Mouse (Mus musculus) cerebellum, adult 11-12 months (tissue): ENCODE data around the gene Ctnna3.
A peak's percentile ranks its signal among the peaks of the same experiment; 100 is the strongest.
"Not testable (repeated sequence)": the region's sequence is repeated elsewhere in the genome, so short reads cannot be mapped to it uniquely, and the experiment has no call there.

Experiments used
- DNase-seq: peaks from one replicate; pipeline ENCODE4 v3.0.0; 2022

The Ctnna3 gene

DNA sequence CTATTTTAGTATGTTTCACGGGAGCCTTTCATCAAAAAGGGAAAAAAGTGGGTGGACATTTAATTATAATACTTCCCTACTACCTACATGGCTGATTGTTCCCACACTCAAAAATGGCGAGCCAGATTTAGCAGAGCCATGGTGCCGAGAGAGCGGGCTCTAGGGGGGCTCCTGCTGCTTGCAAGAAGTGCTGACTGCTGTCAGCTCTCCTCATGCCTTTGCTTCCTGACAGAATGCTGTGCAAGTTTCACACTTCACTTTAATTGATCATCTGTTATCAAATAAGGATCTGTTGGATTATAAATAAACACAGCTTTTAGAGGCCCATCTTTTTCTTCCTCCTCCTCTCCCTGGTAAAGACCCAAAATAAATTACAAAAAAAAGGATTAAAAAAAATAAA is 838.3 kb downstream of the Ctnna3 start:
- DNase-seq: no peak

DNA sequence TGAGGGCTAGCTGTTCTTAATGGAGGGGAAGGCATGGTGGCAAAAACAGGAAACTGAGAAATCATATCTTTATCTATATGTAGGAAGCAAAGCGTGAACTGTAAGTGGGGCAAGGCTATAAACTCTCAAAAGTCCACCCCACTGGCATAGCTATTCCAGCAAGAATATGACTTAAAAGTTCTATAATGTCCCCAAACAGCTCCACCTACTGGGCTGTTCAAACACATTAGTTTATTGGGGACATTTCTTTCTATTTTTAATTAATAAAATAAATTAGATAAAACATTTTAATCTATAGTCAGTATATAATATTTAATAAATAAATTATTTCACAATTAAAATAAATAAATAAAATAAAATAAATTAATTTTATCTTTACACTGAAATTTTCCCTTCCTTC is 845.2 kb downstream of the Ctnna3 start:
- no peak for DNase-seq

DNA sequence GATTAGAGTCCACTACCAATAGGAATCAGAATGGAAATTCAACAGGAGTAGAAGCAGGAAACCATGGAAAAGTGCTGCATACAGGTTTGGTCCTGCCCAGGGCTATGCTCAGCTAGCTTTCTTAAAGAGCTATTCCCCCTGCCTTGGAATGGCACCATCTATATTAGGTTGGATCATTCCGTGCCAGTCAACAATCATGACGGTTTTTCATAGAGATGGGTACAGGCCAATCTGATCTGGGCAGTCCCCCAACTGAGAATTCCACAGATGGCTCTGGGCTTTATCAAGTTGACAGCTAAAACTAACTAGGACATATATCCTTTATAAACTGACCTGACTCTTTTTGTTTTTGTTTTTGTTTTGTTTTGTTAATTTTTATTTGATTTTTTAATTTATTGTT is 848.9 kb downstream of the Ctnna3 start:
- peak; percentile 8 for DNase-seq

DNA sequence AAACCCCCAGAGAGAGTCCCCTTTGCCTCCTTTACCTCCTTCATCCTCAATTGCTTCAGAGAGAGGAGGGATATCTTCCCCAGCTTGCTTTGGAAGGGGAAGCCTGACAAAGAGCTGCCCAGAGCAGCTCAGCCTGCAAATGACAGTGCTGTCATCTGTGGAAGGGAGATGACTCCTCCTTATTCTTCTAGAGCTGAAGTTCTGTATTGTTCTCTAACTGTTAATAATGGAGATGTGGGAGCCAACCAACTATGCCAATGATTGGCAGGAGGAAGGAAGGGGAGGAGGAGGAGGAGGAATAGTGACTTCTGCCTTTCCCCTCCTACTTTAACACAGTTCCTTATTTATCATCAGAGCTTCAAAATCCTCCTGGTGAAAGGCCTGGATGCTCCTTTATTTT is 875.9 kb downstream of the Ctnna3 start:
- no peak for DNase-seq

DNA sequence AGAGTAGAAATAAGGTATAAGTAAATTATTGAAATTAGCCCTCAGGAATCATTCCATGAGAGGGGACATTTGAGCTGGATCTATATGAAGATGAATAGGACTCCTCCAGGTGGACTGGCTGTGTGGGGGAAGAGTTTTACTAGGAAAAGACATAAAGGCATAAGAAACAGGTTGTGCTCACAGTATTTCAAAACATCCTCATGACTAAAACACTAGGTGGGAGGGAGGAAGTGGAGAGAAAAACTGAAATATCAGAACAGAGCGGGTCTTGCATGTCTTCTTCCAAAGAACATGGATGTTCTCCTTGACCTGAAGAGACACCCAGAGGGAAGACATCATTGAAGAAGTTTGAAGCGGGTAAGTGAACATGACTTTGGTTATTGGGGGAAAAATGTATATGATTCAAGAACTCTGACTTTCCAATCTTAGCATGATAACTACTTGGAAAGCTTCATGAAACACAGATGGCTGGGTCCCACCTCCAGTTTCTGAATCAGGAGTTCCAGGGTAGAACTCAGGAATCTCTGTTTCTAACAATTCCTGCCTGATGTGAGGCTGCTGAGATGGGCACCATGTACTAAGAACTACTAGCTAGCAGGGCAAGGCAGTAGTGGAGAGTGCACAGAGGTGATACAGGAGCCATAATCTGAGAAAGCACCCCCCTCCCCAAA is 881.9 kb downstream of the Ctnna3 start:
- DNase-seq: no peak

DNA sequence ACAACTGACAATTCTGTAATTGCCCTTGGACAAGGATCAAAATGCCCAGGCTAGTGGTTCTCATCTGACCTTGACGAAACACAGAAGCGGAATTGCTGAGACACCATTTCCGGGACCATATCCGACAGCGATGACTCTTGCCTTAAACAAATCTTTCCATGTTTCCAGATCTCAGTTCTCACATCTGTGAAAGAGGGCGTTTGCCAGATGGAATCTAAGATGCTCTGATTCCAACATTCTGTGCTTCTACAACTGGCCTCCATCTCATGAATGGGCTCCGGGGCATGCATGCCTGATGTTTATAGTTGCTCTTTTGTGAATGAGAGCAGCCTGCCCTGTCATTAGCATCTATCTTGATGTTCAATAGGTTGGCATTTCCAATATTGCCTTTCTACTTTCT is 890.4 kb downstream of the Ctnna3 start:
- no peak for DNase-seq

DNA sequence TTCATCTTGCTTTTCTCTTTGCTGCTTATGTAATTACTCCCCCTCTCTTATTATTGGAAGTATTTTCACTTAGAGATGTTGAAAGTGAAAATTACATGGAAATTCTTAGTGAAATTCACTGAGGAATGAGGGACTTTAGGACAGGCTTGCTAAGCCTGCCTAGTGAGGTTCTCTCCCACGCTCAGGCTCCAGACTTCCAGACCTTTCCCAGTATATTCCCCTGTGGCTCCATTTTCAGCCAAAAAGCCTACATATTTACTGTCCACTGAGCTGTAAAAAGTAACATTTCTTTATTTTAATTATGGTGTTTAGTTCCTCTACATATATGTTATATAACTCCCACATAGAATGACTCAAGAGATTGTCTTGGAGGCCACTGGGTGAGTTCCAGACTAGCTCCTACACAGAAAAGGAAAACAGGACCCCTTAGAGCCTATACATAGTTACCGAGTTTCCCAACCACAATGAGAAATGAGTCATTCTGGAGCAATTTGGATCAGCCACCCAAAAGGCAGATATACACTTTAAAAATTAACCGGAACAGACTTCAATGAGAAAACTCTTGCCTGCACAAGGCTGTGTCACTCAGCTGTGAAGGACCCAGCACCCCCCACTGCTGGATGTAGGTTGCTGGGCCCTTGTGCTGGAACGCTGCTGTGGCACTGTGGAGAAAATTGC is 912.9 kb downstream of the Ctnna3 start:
- no peak for DNase-seq

DNA sequence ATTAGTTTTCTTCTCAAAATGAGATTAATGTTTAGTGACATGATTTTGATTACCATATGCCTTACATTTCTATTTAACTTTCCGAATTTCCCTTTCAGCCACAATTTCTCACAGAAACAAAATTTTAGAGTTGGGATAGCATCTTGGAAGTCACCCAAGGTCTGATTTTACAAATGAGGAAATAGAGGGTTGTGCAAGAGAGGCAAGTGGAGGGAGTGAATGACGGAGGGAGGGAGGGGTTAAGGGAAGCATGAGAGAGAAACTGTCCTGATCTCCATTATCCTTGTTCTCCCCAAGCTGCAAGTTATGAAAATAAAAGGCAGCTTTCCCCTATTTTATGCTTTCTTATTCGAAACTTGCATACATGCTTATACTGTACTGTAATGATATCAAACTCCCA is 943.4 kb downstream of the Ctnna3 start:
- DNase-seq: no peak

DNA sequence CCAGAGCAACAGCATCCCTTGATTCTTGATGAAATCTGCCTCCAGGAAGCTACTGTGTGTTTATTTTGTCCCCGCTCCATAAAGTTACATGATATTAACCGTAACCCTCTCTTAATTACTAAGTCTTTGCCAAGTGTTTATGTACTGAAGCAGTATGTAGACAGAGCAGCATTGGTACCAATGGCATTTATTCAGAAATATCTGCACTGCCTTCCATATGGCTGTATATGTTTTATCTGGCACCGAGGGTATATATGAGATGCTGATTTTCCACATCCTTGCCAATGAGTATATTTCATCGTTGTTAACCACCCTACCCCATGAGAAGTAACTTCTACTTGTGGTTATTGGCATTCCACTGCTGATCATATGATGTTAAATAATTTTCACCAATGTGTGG is 947.9 kb downstream of the Ctnna3 start:
- no peak for DNase-seq

DNA sequence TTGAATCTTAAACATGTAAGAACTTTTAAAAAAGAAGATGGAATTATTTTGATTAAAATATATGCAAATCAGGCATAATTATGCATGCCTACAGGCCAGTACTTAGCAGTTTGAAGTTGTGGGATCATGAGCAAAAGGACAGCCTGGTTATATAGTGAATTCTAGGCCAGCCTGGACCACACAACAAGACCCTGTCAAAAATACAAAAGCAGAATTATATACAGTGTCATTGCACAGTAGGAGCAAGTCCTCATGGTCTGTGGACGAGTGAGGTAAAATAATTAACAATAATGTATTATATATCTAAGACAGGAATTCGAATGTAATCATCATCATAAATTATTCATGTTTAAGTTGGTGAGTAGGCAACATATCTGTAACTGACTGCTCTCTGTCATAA is 966.7 kb downstream of the Ctnna3 start:
- DNase-seq: no peak

DNA sequence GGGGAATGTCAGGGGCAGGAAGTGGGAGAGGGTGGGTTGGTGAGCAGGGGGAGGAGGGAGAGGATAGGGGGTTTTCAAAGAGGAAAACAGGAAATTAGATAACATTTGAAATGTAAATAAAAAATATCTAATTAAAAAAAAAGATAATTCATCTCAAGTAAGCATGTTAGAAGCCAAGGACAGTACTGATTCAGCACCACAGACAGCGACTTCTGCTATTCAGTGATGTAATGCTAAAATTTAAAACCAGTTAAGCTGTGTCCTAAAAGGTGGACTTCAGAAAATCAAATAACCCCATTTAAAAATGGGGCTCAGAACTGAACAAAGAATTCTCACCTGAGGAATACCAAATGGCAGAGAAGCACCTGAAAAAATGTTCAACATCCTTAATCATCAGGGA is 988.5 kb downstream of the Ctnna3 start:
- not testable (repeated sequence) for DNase-seq

DNA sequence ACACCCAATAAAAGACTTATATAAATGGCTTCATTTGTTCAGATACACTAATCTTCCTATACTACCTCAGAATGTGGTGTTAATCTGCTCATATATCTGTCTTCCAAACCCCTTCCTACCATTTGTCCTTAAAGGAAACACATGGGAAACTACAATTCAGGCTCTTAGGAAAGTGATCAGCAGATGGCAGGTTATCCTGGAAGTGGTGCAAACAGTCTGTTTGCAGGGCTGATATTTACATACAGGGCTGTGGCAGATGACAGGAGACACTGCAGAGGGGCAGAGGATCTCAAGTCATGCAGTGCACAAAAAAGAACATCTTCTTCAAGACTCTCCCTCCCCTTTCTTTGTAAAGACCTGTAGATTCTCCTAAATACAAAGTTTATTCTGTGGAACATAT is 1008.8 kb downstream of the Ctnna3 start:
- DNase-seq: no peak

DNA sequence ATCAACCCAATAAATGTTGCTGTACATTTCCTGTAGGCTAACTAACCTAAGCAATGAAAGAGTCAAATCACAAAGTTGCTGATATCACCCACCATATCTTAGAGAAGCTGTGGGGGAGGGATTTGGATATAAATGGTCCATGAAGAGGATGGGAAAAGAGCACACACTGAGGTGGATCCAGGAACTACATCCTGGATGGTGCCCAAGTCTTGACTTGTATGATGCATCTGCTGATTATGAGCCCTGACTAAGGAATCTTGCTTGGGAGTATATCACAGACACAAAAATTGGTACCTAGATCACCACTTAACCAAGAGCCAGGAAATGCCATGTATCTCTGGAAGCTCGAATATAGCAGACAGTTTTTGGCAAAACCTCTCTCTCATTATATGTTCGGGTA is 1018.7 kb downstream of the Ctnna3 start:
- DNase-seq: no peak

DNA sequence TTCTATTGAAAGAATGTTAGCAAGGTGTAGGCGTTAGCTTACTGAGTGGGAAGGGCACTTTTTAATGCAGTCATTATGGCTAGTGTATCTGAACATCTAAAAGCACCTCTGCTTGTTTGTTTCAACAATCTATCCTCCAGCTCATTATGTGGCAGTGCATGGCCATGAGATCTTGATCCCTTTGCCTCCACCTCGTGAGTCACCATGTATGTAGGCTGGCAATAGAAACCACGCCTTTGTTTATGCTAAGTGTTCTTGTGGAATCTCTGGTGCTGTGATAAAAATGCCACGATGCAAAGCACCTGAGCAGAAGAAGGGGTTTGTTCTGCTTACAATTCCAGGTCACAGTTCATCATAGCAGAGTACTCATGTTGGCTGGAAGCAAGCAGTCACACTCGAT is 1053.4 kb downstream of the Ctnna3 start:
- no peak for DNase-seq

DNA sequence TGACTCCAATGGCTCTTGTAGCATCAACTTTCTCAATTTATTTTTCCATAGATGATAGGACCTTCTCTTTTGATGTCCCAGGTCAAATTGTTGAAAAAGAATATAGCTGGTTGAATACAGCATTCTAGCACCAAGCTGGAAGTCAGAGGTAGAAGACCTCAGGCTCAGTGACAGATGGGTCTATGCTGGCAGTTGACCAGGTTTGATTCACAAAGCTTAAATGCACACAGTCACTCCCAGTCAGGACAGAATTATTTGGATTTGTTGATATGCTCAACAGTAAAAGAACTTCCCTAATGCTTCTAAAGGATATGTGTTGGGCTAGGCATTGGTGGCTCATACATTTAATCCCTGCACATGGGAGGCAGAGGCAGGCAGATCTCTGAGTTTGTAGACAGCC is 1059.6 kb downstream of the Ctnna3 start:
- no peak for DNase-seq

DNA sequence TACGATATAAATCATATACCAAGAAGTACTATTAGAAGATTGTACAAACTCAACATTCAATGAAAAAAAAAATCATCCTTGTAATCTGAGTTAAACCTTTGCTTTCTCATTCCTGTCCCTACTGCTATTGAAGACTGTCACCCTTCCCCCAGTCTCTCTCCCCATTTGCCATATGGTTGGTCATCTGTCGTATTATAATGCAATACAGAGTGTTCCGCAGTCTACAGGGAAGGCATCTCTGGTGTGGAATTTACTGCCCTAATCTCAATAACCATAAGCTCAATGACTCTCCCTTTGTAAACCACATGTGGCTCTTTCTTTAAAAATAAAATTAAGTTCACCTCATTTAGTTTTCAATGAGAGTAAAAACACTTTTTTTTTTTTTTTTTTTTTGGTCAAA is 1113.7 kb downstream of the Ctnna3 start:
- DNase-seq: peak; percentile 9

DNA sequence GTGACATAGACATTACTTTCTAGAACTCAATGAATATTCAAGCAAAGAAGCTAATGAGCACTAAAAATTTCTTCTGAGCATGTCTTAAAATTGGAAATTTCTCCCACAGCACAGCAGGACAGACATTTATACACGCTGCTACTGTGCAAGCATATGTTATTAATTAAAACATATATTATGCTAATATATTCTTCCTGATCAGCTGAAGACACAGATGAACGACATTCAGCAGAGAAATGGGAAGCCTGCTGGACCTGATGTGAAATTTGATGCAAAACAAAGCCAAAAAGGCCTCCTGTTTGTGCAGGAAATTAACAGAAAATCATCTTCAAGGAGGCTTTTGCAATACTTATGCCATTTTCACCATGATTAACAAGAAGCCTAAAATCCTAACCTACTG is 1114.5 kb downstream of the Ctnna3 start:
- DNase-seq: no peak

DNA sequence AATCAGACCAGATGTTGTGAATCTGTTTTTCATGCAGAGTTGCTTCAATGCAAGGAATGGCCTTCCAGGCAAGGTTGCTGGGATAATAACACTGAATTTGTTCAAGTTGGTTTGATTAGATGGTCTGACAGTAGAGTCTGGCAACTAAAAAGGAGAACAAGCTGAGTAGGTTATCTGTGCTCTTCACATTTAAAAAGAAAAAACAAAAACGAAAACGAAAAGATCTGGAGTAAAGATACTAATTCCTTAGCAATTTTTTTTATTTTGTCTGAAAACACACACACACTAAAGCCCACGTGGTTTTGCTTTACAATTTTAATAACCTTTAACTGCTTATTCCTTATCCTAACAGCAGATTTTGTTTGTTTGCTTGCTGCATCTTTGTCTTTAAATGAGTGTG is 1141.4 kb downstream of the Ctnna3 start:
- DNase-seq: no peak

DNA sequence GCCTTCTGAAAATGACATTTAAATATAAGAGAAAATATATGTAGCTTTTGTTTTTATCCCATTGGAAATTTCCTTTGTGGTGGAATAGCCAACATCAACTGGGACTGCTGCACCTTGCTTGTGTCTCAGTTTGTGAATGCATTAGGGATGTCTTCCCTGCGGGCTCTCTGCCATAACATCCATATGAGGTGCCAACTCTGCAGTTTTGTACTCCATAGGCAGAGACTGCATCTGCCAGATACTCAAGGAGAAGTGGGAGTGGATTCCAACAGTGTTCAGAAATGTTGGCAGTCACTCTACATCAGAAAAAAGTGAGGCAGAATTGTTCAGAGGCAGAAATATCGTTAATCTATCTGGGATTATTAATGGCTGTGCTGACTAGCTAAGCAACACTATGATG is 1158.2 kb downstream of the Ctnna3 start:
- peak; percentile 7 for DNase-seq

DNA sequence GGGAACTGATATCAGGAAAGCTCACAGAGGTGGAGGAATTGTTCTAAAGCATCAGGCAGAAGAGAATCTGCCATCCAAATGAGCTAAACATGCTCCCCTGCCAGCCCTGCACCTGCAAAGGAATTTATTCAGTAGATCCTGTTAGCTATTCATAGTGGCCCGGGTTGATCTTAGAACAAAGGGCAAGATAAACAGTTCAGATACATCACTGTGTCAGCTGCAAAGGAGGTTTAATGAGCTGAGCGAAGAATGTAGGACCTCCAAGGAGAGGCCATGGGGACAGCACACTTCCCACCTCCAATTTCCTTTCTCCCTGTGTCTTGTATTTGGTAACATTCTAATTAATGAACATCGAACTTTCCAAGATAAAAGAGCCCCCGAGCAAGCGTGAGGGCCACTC is 1206.9 kb downstream of the Ctnna3 start:
- DNase-seq: no peak

DNA sequence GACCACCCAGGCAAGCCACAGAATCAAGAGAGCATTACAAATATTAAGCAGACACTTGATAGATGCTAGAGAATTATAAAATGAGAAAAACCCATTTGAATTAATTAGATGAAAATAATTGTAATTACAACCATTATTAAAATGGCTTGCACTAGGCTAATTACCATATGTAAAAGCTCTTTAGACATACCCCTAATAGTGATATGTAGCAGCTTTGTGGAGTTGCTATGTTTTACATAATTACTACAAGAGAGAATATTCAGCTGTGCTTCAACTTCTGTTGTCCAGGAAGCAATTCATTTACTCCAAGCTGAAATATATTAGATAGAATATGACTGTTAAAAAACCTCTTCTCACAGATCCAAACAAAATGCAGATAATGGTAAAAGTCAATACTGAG is 1209.2 kb downstream of the Ctnna3 start:
- DNase-seq: no peak

DNA sequence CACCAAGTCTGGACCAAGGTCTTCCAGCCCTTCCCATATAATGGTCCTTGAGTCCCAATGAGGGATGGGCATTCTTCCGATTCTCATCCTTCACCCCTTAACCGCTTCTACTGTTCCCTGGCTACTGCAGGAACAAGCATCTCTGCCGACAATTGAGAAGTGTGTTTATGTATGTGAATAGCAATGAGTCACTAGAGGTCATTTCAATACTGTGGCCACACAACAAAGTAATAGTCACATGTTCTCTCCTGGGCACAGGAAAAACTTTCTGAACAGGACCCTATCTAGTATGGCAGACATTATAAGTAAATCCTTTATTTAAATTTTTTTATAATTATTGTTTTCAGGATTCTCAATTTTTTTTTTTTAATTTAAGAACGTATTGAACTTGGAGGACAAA is 1211.2 kb downstream of the Ctnna3 start:
- no peak for DNase-seq

DNA sequence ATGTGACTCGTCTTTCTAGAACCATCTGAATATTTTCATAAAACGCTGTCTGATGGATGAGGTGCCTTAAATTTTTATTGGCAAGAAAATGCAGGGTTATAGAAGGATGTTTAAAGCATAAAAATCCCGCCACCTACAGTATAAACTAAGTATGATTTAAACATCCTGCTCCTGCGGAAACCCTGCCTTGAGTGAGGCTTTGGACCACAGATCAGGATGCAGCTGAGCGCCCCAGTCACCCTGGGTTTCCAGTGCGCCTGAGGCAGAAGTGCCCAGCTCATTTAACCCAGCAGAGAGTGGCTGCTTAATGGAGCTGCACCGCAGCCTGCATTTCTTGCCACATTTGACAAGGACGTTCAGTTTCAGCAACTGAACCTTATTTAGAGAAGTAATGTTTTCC is 1211.7 kb downstream of the Ctnna3 start:
- DNase-seq: no peak

DNA sequence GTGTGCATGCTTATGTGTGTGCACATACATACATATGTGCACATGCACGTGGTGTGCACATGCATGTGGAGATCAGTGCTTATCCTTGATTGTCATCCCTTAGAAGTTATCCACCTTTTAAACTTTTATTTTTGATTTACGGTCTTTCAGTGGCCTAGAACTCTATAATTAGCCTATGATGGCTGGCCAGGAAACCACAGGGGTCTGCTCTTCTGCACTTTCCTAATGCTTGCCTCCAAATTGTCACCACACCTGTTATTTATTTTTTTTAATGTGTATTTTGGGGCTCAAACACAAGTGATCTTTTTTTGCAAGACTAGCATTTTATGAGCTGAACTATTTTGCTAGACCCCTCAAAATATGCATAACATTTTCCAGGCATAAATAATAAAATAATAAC is 1214.1 kb downstream of the Ctnna3 start:
- no peak for DNase-seq

DNA sequence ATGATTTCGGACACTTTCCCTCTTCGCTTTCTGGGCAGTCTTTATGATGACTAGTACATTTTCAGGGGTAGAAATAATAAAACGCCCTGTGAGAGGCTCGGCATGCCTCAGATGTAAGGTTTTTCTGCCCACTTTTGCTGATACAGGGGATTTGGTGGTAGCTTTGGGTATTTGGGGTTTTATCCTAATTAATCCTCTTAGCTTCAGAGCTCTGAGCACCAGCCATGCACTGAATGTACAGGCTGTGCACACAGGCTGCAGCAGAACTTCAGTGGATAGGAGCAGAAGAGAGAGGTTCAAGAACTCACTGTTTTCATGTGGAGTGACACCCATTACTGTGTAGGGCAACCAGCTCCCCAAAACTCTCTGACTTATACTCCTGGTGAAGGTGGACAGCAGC is 1231.3 kb downstream of the Ctnna3 start:
- DNase-seq: no peak
